Mouse (Mus musculus): Measurements from ENCODE around the gene Cd33.
A peak's percentile ranks its signal among the peaks of the same experiment; 100 is the strongest.

The Cd33 gene

DNA sequence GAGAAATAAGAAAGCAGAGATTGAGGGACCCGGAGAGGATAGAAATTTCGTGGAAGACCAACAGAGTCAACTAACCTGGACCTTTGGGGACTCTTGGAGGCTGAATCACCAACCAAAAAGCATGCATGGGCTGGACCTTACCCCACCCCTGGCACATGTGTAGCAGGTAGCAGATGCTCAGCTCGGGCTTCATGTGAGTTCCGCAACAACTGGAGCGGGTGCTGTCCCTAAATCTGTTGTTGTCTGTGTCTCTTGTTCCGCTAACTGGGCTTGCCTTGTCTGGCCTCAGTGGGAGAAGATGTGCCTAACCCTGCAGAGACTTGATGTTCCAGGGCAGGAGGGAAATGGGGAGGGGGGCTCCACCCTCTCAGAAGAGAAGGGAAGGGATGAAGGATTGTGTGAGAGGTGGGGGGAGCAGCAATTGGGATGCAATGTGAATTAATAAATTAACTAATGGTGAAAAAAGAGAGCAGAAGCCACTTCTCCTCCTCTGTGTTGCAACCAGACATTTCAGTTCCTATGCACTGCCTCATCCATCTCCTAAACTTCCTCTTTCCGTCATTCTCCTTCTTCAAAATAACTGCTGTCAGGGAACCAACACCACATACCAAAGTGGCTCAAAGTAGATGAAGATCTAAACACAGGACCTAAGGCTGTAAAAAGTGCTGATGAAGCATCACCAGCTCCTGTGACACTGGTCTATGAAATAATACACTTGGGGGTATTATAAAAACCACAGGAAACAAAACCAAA is at the start of gene Cd33:
Gene Cd33, minus strand, starts transcription at position 204 of the 753 bp plus-strand sequence.
- DNase-seq (ENCODE audit: low spot score in 2 of 2) = no peak

- no peak for DNase-seq (ENCODE audit: low spot score in 2 of 2)
These were observed 40.6 kb upstream of the Cd33 start for GRCm38 (mm10) chr7:43584790-43585189.

DNA sequence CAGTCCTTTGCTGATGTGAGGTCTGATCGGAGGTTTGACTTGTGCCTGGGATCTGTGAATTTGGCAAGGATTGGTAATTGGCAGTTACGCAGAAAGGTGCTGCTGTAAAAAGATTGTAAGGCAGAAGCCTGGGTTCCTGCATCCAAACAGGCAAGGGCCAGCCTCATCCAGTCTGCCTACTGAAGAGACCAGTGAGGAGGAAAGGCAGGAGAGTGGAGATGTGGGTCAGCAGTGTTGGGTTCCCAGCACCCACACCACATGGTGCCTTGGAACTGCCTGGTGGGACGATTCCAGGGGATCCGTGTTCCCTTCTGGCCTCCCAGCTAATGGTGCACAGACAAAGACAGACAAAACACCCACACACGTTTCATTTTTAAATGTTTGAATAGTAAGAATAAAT is 36.3 kb upstream of the Cd33 start:
- DNase-seq (ENCODE audit: low spot score in 2 of 2) = peak; percentile 12 to 33

- peak; percentile 94 for DNase-seq (ENCODE audit: low spot score in 2 of 2)
These were observed 35.4 kb upstream of the Cd33 start, which contains the start of gene Zfp719 for GRCm38 (mm10) chr7:43579440-43580171. TSS of gene Zfp719 (plus strand) at chr7:43579610.

DNA sequence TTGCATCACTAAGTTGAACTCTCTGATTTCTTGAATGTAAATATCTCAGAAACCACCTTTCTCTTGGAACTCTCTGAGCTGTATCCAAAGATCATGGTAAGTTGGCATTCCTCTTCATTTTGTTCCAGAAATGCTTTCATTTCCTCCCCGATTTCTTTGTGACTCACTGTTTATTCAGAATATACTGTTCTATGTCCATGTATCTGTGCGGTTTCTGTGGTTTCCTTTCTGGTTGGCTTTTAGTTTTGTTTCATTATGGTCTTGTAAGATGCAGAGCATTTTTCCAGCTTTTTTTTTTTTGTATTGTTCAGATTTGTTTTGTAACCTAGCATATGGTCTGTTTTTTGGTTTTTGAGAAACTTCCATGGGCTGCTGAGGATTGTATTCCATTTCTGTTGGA is 27.0 kb upstream of the Cd33 start:
- no peak for DNase-seq (ENCODE audit: low spot score in 2 of 2)

DNA sequence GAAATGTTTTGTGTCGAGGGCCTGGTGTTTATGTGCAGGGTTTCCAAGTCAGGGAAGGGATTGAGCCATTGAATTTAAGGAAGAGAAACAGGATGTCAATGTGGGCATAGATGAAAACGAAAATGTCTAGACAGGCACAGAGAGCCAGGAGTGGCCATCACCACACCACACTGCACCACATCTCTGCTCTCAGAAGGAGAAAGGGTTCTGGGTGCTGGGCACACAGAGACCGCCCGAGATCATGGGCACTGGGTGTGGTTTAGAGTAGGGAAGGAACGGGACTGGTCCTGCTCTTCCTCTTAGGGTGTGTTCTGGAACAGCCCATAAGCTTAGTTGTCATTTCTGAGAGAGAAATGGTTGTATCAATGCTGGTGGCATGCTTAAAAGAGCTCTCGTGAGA is 19.1 kb upstream of the Cd33 start:
- DNase-seq (ENCODE audit: low spot score in 2 of 2) = no peak

DNA sequence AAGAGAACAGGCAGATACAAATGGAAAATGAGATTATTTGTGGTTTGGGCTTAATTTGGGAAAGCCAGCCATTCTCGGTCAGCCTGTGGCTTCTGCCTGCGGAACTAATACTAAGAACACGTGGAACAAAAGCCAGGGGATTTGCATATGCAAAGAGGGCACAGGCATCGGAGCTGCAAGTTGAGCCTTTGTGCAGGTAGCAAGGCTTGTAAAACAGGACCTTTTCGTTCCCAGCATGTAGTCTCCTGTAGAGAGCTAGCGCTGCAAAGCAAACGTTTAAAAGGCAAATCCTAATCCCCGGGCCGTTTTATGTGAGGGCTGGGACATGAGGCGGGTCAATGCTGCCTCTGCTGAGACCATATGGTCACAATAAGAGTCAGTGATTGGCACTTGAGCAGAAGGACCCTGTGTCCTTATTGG is 18.4 kb upstream of the Cd33 start:
- no peak for DNase-seq (ENCODE audit: low spot score in 2 of 2)

DNA sequence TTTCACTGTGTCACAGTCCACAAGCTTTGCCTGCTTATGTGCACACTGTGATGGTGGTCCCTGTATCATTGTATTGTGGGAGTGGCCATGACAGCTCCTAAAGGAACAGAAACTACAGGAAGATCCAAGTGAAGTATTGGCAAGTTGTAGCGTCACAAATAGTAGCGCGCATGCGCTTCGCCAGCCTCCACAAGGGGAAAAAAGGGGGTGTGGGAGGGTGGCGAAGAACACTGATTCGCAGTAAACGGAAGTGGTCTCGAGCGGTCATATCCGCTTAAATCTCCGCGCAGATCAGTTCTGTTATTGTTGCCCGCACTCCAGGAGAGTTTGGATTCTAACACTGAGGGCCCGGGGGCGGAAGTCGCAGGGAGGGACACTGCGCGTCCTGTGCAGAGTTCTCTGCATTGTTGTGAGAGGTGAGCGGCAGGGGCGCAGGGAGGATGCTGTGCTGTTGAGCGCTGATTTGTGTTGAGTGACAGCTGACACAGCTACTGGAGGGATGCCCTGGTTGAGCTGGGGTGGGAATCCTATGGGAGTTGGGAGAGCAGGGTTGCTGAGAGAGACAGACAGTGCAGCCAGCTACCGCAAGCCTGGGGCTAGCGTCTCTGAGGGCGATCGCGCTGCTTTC is 17.9 kb upstream of the Cd33 start, which contains the start of gene Zfp658:
Gene Zfp658, plus strand, starts transcription at position 251 of the 628 bp plus-strand sequence.
- peak; percentile 84 to 86 for DNase-seq (ENCODE audit: low spot score in 2 of 2)

DNA sequence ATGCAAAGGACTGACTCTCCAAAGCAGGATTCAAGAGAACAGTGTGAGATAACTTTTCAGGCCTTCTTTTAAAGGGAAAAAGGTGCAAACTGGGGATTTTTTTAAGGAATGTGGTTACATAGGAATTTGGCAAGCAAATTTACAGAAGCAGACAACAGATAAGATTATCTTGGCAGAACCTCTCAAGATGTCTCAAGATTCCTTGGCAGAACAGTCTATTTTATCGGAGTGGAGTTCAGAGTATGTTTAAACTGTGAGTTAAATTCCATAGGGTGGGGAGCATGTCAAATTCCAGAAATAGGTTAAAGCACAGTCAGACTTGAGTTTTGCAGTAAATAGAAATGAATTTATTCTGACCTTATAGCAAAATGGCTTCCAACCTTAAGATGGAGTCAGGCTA is 12.7 kb upstream of the Cd33 start:
- no peak for DNase-seq (ENCODE audit: low spot score in 2 of 2)

GRCm38 (mm10) chr7:43555351-43555750 is 11.1 kb upstream of the Cd33 start:
- DNase-seq (ENCODE audit: low spot score in 2 of 2) = no peak

GRCm38 (mm10) chr7:43554550-43554949 is 10.3 kb upstream of the Cd33 start:
- DNase-seq (ENCODE audit: low spot score in 2 of 2) = no peak

- DNase-seq (ENCODE audit: low spot score in 2 of 2) = no peak
These were observed 8.9 kb upstream of the Cd33 start for GRCm38 (mm10) chr7:43553153-43553552.

DNA sequence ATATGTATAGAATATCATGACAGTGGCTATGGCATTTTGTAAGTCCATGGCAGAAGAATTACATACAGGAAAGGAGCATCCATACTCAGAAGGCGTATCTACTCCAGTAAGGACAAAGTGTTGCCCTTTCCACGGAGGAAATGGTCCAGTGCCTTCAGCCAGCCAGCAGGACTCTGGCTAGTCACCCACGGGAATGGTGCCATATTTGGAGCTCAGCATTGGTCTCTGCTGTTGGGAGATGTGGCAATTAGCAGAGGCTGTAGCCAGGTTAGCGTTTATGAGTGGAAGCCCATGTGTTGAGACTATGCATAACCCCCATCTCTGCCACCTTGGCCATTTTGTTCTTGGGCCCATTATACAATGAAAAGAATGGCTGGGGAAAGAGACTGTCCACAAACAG is 4.0 kb upstream of the Cd33 start:
- no peak for DNase-seq (ENCODE audit: low spot score in 2 of 2)

GRCm38 (mm10) chr7:43547666-43548065 is 3.4 kb upstream of the Cd33 start:
- no peak for DNase-seq (ENCODE audit: low spot score in 2 of 2)

GRCm38 (mm10) chr7:43545656-43546545 is 1.7 kb upstream of the Cd33 start:
- no peak for DNase-seq (ENCODE audit: low spot score in 2 of 2)

GRCm38 (mm10) chr7:43538524-43538923 is 5.7 kb downstream of the Cd33 start:
- DNase-seq (ENCODE audit: low spot score in 2 of 2) = no peak

- no peak for DNase-seq (ENCODE audit: low spot score in 2 of 2)
These were observed 11.2 kb downstream of the Cd33 start for GRCm38 (mm10) chr7:43532936-43533505.

DNA sequence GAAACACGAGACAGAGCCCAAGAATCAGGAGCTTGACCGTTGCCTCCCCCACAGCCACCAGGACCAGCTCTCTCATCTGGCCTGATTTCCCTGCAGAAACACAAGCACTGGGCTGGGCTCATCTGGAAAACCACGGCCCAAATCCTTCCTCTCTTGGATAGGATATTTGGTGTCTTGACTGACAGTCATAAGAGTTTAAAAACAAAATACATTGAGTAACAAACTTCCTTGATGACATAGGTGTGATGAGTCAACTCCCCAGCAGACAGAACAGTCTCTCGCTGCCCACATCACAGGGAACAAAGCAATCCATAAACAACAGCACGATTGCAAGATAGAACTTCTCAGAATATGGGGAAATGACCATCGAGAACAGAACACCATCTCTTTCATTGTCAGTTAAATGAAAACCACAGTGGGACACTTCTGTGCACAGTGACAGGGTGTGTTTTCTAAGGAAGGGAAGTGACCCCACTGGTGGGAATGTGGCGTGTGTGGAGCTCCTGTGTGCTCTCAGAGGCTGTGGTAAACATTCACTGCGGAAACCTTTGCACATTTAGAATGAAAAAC is 13.9 kb downstream of the Cd33 start:
- no peak for DNase-seq (ENCODE audit: low spot score in 2 of 2)

- DNase-seq (ENCODE audit: low spot score in 2 of 2) = no peak
These were observed 18.9 kb downstream of the Cd33 start for GRCm38 (mm10) chr7:43525313-43525712.

GRCm38 (mm10) chr7:43522776-43523175 is 21.5 kb downstream of the Cd33 start:
- no peak for DNase-seq (ENCODE audit: low spot score in 2 of 2)

GRCm38 (mm10) chr7:43518341-43518740 is 25.9 kb downstream of the Cd33 start:
- no peak for DNase-seq (ENCODE audit: low spot score in 2 of 2)

Measured in right cerebral cortex, adult 2 months (tissue).